Mouse (Mus musculus): Measurements from ENCODE around the gene Pax4.

The Pax4 gene

DNA sequence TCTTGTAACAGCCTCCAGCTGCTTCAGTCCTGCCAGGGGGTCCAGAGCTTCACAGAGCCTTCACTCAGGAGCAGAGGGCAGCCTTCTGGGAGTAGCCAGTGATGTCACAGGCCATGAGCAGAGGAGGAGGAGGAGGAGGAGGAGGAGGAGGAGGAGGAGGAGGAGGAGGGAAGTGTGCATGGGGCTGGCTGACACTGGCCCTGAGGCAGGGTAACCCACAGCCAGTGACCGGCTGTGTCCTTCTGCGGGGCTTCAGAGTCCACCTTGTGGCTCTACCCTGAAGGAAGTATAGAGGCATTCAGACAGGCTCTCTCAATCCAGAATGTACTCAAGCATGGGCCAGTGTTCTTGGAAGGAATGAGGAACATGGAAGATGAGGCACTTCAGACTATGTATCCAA is at the start of gene Pax4:
TSS of gene Pax4 (minus strand) at position 101 of the 400 bp plus-strand sequence.
- no peak for DNase-seq (ENCODE audit: low read depth, low spot score)

DNA sequence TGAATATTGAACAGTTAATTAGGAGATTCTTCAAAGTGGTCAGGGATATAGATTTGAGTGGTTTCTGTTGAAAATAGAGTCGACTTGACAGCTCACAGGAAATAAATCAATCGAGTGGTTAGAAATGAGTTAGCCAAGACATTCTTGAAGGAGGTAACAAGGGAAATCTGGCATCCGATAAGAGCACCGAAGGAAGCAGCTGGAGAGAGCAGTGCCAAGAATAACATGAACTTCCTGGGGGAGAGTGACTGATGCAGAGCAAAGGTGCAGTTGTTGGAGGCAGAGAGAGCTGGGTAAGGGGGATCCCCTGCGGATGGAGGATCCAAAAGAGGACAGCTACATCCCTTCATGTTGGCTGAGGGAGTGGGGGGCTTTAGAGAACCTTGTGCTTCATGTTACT is 48.7 kb upstream of the Pax4 start:
- no peak for DNase-seq (ENCODE audit: low read depth, low spot score)

DNA sequence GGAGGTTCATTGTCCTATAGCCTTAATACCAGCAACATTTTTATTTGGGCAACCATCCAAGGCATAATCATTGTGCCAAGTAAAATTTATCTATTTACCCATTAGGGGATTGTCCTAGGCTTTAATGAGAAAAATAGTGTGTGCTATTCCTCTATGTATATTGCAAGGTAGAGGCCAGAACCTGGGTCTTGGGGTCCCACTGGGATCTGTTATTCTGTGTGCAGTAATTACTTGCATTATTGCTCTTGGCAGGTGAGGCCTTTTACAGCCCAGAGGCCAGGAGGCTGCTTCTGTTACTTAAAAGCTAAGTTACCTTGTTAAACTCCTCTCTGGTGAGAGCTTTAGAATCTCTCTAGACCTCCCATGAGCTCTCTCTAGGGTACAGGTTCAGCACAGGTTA is 42.0 kb upstream of the Pax4 start:
- DNase-seq (ENCODE audit: low read depth, low spot score) = no peak

DNA sequence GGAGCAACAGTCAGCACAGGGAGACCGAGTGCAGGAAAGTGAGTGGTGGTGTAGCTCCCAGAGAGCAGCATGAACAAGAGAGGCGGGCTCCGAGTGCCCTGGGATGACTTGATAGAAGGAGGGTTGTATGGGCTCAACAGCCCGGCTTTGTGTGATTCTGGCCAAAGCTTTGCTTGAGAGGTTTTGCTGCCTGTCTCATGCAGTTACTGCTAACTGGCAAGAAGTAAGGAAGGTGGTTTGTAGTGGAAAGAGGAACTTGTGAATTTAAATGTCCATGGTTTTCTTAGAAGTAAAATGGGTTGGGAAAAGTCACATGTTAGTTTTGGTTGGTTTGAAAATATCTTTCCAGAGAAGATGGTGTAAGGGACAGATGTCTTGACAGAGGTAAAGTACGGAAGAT is 41.5 kb upstream of the Pax4 start:
- no peak for DNase-seq (ENCODE audit: low read depth, low spot score)

DNA sequence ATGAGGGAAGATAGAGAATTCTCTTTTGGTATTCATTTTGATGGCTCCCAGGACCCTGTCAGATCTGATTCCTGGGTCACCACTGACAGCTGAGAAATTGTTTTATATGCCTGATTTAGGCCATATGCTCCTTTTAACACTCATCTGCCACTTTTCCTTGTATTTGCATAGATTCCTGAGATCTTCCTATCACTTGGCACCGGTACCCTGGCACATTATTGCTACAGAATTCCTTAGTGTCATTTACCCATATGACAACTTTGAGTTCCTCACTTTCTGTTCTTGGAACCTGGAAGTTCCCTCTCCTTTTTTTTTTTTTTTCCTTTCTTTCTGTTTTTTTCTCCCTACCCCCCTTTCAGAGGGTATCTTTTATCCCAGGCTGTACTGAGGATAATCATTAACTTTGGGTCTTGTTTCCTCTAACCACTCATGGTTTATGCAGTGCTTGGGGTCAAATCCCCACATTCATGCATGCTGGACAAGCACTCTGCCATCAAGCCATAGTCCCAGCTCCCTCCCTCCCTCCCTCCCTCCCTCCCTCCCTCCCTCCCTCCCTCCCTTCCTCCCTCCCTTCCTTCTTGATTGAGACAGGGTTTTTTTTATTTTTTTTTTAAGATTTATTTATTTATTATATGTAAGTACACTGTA is 39.2 kb upstream of the Pax4 start:
- no peak for DNase-seq (ENCODE audit: low read depth, low spot score)

DNA sequence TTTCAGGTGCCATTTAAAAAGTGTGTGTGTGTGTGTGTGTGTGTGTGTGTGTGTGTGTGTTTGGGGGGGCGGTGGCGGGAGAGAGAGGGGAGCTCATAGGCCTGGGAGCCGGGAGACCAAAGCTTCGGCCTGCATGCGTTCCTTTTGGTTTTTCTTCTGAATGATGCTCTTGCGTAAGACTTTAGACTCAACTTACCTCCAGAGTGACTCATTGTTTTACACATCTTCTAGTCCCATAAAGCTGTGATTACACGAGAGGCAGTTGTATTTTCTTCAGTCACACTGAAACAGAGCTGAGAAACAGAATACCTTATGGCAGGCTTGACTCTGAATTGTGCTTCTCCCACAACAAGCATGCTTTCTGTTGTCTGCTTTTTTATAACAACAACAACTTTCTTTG is 37.8 kb upstream of the Pax4 start:
- no peak for DNase-seq (ENCODE audit: low read depth, low spot score)

DNA sequence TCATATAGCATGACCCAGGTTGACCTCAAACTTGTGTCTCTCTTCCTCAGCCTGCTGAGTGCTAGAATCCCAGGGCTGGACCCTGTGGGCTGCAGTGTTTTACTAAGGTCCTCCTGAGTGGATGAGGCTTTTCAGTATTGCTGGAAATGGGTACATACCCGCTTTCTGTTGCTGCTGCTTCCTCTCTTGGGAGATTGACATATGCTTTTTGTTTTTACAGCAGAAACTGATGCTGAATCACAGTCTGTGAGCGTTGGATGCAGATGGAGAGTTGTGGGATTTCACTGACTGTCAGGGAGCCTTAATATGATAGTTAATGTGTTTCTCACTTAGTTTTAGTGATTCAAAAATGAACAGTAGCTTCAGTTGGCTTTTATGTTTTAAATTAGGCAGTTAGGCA is 37.3 kb upstream of the Pax4 start:
- DNase-seq (ENCODE audit: low read depth, low spot score) = peak; percentile 43

DNA sequence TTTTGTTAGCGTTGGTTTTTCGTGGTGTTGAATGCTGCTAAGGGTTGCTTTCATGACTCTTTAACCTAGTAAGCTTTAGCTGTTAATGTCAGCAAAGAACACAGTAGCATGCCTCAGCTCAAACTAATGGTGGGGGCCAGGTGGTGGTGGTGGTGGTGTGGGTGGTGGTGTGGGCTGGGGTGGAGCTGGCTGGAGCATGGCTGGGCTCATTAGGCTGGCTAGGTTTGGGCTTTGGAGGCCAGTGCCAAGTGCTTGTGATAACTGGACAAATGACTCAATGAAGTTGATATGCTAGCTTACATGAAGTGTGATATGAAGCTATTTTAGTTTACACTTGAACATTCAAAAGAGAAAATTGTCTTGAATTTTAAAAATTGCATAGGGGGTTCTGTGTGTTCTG is 36.9 kb upstream of the Pax4 start:
- DNase-seq (ENCODE audit: low read depth, low spot score) = no peak

DNA sequence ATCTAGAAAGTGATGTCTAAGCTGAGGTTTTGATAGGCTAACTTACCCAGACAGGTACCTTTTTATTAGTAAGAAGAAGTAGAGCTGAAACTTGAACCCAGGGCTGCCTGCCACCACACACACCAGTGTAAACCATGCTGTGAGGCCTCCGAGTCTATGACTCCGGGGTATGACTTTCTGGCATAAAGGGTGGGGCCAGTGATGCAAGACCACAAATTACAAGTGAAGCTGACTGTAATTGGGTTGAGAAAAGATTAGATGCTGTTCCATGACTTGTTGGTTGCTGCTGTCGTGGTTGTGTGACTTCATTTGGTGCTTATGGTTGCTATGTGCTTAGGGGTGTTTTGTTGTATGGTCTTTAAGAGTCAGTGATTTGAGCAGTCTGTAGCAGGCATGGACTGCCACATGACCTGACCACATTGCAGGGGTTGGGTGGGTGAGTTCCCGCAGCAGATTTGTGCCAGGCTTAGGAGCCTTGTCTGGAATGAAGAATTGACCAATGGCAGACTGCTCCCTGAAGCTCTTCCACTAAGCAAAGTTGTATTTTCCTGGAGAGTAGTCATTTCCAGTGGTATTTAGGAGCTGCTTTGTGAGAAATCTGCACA is 33.7 kb upstream of the Pax4 start:
- no peak for DNase-seq (ENCODE audit: low read depth, low spot score)

DNA sequence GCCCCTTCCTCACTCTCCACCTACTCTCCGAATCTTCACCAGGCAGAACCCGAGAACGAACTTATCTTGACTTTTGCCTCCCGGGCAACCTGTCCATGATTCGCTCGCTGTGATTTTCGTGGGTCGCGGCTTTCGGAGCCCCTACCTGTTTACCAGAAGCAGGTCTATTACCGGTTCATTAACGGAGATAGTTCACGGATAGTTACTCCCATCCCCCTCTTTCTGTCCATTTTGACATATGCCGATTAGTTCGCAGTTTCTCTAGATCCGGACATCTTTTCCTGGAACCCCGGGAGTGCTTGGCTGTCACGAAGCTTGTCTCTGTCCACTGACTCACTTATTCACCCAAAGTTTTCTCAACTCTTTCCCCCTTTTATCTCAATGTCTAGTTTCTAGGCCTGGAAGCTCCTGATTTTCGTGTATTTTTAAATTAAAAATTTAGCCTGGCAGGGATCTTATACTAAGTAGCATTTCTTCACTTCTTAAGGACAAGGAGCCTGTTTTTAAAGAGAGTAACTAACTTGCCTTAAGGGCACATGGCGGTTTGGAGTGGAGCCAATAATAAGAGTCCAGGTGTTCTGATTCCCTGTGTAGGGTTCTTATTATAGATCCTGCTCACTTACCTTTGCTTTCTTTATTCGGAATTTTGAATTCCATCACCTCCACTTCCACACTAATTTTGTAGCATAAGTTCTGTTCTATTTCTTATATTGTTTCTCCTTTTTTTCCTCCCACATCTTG is 31.8 kb upstream of the Pax4 start:
- peak; percentile 40 for DNase-seq (ENCODE audit: low read depth, low spot score)

DNA sequence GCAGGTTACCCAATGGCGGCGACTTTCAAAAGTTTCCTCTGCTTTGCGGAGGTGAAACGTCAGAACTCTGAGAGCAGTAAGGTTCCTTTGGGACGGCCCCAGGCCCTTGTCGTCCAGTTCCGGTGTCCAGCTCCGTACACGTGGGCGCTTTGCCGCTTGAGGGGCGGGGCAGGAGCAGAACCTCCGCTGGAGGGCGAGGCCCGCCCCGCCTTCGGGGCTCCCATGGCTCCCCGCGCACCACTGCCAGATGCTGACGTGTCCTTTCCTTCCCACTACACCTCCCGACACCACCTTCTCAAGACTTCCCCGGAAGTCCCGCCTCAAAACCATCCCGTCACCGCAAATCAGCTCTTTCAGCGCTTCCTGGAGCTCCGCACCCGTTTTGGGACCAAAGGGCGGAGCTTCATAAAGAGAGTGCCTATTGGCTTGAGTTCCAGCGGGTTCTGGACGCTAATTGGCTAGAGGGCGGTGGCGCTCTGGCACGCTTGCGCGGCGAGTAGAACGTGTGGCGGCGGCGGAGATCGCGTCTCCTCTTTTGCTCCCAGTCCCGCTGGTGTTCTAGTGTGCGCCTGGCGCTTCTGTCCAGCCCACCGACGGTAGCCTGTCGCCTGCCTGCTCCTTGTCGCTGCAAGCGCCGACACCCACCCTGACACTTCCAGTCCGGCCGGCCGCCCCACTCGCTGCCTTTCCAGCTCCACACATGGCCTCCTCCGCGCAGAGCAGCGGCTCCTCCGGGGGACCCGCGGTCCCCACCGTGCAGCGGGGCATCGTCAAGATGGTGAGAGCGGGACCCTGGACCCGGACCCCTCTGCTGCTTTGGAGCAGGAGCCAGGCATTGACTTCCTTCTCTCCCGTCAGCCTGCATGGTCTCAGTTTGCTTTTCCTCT is 31.0 kb upstream of the Pax4 start:
- DNase-seq (ENCODE audit: low read depth, low spot score) = peak; percentile 100

DNA sequence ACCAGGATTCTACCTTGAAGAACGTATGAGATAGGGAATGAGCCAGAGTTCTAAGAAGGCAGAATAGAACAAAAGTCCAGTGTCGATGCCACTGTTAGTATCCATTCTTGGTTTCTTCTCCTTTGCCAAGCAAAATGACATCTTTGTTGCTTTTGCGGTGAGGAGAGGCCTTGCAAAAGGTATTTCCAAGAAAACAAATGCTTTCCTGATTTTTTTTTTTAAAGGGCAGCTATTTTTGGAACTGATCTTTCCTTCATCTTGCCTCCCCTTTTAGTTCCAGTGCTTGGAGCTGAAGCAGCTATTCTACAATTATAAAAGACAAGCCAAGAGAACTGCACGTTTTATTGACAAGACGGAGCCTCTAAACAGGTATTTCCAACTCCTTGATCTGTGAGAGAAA is 25.7 kb upstream of the Pax4 start, which contains the start of gene Snd1:
TSS of gene Snd1 (plus strand) at position 301 of the 400 bp plus-strand sequence.
- no peak for DNase-seq (ENCODE audit: low read depth, low spot score)

DNA sequence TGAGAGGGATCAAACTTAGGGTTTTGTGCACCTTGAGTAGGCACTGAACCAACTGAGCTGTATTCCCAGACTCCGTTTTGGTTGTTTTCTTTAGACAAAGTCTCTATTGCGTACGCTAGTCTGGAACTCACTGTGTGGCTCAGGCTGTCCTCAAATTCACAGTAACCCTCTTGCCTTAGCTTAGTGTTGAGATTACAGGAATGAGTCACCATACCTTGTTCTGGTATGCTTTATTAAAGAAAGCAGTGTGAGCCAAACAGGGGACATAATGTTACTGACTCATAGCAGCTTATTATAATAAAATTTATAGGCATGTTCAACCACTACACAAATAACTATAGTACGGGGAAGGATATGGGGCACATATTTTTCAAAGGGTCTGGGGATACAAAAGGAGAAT is 25.1 kb upstream of the Pax4 start:
- DNase-seq (ENCODE audit: low read depth, low spot score) = no peak

DNA sequence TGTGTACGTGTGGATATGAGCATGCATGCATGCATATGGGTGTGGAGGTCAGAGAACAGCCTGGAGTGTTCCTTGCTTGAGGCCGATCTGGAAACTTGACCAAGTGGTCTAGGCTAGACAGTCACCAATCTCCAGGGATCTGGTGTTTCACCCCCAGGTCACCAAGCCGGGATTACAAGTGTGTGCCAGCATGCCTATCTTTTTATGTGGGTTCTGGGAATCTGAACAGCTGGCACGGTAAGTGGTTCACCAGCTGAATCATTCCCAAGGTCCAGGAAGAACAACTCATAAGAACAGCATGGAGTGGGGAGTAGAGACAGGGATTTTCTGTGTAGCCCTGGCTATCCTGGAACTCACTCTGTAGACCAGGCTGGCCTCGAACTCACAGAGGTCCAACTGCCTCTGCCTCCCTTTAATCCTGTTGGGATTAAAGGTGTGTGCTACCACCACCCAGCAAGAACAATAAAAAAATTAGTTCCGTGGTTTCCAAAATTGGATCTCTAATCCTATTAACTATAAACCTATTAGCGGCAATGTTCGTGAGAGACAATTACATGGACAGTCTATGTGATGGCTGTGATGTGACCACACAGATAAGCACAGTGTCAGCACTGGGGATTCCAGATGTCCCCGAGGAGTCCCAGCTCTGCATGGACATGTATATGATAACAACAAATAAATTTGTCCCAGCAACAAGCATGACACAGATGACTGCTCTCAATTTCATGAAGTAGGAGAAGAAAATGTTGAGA is 22.3 kb upstream of the Pax4 start:
- no peak for DNase-seq (ENCODE audit: low read depth, low spot score)

DNA sequence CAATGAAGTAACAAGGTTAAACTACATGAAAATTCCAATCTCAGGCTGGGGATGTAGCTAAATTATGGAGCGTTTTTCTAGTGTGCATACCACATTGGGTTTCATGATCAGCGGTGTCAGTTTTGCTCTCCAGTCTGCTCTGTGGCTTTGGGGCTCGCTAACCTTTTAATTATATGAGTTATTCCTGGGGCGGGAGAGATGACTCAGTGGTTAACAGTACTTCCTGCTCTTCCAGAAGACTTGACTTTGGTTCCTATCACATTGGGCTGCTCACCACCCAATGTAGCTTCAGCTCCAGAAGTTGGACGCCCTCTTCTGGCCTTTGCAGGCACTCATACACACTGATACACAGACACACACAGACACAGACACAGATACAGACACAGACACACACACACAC is 21.5 kb upstream of the Pax4 start:
- DNase-seq (ENCODE audit: low read depth, low spot score) = no peak

DNA sequence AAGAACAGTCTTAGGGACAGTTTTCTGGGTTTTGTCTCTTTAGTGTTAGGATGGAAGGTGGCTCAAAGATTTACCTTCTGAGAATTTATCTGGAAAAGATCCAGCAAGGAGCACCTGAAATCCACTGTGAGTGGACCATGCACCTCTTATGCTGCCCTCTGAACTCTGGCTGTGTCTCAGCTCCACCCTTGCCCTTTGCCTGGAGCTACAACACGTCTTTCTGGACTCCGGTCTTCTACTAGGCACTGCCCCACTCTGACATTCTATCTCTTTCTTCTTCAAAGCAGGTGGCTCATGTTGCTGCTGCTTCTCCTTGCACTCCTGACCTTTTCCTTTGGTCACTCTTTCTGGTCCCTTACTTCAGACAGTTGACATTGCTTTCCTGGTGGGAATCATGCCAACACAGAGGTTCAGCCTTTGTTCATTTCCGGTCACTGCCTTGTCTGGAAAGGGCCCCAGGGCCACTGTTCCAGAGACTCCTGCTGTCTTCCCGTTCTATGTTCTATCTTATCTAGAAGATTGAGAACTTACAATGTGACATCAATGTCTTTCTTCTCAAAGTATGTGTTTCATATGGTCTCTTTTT is 21.0 kb upstream of the Pax4 start:
- DNase-seq (ENCODE audit: low read depth, low spot score) = no peak

DNA sequence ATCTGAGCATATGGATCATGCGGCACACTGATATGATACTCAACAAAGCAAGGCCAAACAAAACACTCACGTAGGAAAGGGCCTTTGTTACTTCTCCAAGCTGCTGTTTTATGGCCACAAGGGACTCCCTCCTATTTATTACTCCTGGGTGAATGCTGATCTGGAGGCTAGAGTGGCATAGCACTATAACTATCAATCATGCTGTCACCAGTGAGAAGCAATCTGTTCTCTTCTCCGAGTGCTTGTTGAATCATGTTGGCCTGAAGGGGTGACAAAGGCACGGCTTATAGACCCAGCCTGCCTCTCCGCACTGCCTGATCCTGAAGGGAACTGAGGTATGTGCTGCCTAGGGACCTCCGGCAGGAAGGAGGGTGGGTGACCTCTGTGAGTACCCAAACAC is 15.5 kb upstream of the Pax4 start:
- DNase-seq (ENCODE audit: low read depth, low spot score) = no peak

DNA sequence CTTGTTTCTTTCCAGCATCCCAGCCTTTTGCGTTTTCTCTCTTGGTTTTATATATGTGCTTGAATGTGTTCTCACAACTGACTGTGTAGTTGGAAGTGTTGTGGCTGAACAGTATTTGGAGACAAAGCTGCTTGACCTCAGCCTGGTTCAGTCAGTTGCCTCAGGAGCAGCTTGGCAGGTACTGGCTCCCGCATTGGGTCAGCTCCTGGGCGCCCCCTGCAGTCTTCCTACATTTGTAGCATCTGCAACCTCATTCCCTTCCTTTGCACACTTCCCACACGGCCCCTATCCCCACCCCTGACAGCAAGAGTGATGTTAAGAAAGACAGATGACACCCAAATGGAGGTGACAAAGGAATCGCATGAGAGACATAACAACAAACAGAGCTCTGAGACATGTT is 11.4 kb upstream of the Pax4 start:
- DNase-seq (ENCODE audit: low read depth, low spot score) = peak; percentile 30

DNA sequence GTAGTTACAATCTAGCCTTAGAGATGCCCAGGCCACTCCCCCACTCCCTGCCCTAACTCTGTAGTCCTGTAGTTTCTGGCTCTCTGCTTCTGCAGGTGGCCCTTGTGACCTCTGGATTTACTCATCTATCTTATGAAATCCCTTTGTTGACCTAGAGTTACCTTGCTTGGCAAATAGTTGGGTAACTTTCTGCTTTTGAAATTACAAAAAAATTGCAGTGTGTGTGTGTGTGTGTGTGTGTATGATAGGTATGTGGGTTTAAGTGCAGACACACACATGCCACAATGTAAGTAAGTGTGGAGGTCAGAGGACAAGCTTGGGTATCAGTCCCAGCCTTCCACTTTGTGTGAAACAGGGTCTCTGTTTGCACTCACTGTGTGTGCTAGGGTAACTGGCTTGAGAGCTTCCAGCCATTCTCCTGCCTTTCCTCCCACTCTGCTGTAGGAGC is 10.1 kb upstream of the Pax4 start:
- DNase-seq (ENCODE audit: low read depth, low spot score) = no peak

DNA sequence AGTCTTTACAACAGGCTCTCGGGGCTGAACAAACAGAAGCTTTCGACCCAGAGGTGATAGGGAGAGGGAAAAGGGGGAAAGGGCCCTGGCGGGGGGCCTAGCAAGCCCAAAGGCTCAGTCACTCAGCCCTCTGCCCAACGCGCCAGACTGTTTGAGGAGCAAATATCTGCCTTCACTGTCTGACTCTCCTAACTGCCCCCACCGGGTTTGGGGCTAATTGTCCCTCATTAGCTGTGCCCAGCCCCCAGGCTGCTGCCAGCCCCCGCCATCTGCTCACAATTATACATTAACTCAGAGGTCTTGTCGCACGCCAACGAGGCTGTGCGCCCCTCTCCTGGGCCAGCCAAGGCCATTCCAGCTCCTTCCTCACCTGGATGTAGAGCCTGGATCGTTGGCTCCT is 1.8 kb upstream of the Pax4 start:
- DNase-seq (ENCODE audit: low read depth, low spot score) = no peak

DNA sequence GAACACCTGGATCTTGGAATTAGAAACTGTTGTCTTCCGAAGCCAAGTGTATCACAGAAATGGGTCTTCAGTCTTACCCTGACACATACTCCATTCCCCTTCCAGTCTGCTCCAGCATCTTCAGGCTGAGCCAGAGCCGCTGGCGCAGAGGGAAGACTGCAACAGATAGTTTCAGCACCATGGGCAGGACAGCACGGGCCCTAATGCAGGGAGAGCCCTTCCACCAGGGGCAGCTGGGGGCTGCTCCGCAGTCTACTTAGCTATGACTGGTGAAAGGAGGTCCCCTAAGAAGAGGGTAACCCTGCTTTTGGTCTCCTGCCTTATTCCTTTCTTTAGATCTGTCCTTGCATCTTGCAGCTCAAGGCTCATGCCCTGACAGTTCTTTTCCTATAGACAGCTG is 1.3 kb upstream of the Pax4 start:
- no peak for DNase-seq (ENCODE audit: low read depth, low spot score)

Measured in A20 (cell line).